Mouse (Mus musculus) embryonic facial prominence, embryonic 15.5 days (tissue): ENCODE measurements around the gene Zdhhc7. TPM values are rescaled to one million over a fixed set of nuclear protein-coding genes. Genes with fewer than 3 reads are reported as not detected.

Source experiments
- ATAC-seq: fragments of 200-750 bp; cut with Nextera tagmentation; 2 replicates; pipeline ENCODE4 v1.8.0; 2017; ENCODE audit warnings: low read depth, moderate TSS enrichment; ENCODE audit not compliant: insufficient number of reproducible peaks, low FRiP score, low TSS enrichment
- H3K27ac ChIP-seq: fragments of 300-500 bp; sonication (generic); replicated peaks from 2 replicates; pipeline ENCODE4 v1.5.1; 2015; ENCODE audit warnings: mild to moderate bottlenecking, inconsistent platforms
- H3K27me3 ChIP-seq: fragments of 300-500 bp; sonication (generic); 2 replicates; pipeline ENCODE4 v1.6.1; 2015; ENCODE audit warnings: inconsistent platforms
- H3K36me3 ChIP-seq: fragments of 300-500 bp; sonication (generic); 2 replicates; pipeline ENCODE4 v1.6.1; 2015; ENCODE audit warnings: mild to moderate bottlenecking, inconsistent platforms
- H3K4me1 ChIP-seq: fragments of 300-500 bp; sonication (generic); 2 replicates; pipeline ENCODE4 v1.6.1; 2015; ENCODE audit warnings: inconsistent platforms
- H3K4me2 ChIP-seq: fragments of 300-500 bp; sonication (generic); replicated peaks from 2 replicates; pipeline ENCODE4 v1.6.1; 2015; ENCODE audit warnings: mild to moderate bottlenecking, inconsistent platforms
- H3K4me3 ChIP-seq: fragments of 300-500 bp; sonication (generic); replicated peaks from 2 replicates; pipeline ENCODE4 v1.5.1; 2015; ENCODE audit warnings: mild to moderate bottlenecking, inconsistent platforms
- H3K9ac ChIP-seq: fragments of 300-500 bp; sonication (generic); 2 replicates; pipeline ENCODE4 v1.6.1; 2015; ENCODE audit warnings: inconsistent platforms
- H3K9me3 ChIP-seq: fragments of 300-500 bp; sonication (generic); replicated peaks from 2 replicates; pipeline ENCODE4 v1.6.1; 2016; ENCODE audit warnings: inconsistent platforms
- WGBS: fragments of 180-500 bp; shearing (Covaris S2); methylation state at CpG from one replicate; pipeline ENCODE4 v1.1.7; 2015; 5-methylcytosine and 5-hydroxymethylcytosine counted together
- polyA plus RNA-seq: library from polyadenylated mRNA; unstranded; fragments of >200 nt; fragmentation: Nextera tagmentation; extraction: Ambion mirVana; gene quantifications from 2 replicates; pipeline ENCODE4 v1.2.1, GENCODE M21; 2015

The Zdhhc7 gene
- polyA plus RNA-seq, 1 experiment from 2014 or later: 31.3 TPM

GRCm38 (mm10) chr8:120046258-120047020 is 54.8 kb downstream of the Zdhhc7 start:
- WGBS: 40% methylated on average over 14 of the region's 14 CpGs

GRCm38 (mm10) chr8:120045471-120045870 is 55.8 kb downstream of the Zdhhc7 start:
- H3K9ac ChIP-seq: no peak overlapping the region
- H3K4me1 ChIP-seq: peaks cover 21% of the 10 kb centered on the region
- H3K4me2 ChIP-seq: no peak overlapping the region
- no peaks in the 10 kb centered on the region for H3K36me3 ChIP-seq
- H3K27ac ChIP-seq: no peak overlapping the region
- no peak for ATAC-seq
- H3K9me3 ChIP-seq: no peaks in the 10 kb centered on the region
- H3K4me3 ChIP-seq: no peak overlapping the region
- H3K27me3 ChIP-seq: no peaks in the 10 kb centered on the region
- 16% methylated on average over 5 of the region's 5 CpGs for WGBS

More at GRCm38 (mm10) chr8:120046258-120047020, 54.8 kb downstream of the Zdhhc7 start:
- H3K4me3 ChIP-seq: no peak overlapping the region
- no peak overlapping the region for H3K9ac ChIP-seq
- no peaks in the 10 kb centered on the region for H3K36me3 ChIP-seq
- H3K9me3 ChIP-seq: no peaks in the 10 kb centered on the region
- peak; percentile 67 for ATAC-seq
- no peak overlapping the region for H3K4me2 ChIP-seq
- peaks cover 31% of the 10 kb centered on the region for H3K4me1 ChIP-seq
- H3K27me3 ChIP-seq: no peaks in the 10 kb centered on the region
- H3K27ac ChIP-seq: peak overlapping the region; percentile 79

- no peak for ATAC-seq
- Histone ChIP-seq H3K27ac (no peak overlapping the region), H3K27me3 (no peaks in the 10 kb centered on the region), H3K36me3 (no peaks in the 10 kb centered on the region), H3K4me1 (peaks cover 16% of the 10 kb centered on the region), H3K9me3 (no peaks in the 10 kb centered on the region), H3K4me2 (no peak overlapping the region), H3K4me3 (no peak overlapping the region), H3K9ac (no peak overlapping the region)
- 93% methylated on average over 8 of the region's 8 CpGs for WGBS
Observed at GRCm38 (mm10) chr8:120044907-120045306, 56.4 kb downstream of the Zdhhc7 start.

GRCm38 (mm10) chr8:120042542-120043312 is 58.6 kb downstream of the Zdhhc7 start:
- Histone ChIP-seq H3K27ac (no peak overlapping the region), H3K36me3 (no peaks in the 10 kb centered on the region), H3K4me3 (no peak overlapping the region), H3K4me2 (no peak overlapping the region), H3K9me3 (no peaks in the 10 kb centered on the region), H3K9ac (no peak overlapping the region), H3K4me1 (peaks cover 19% of the 10 kb centered on the region), H3K27me3 (no peaks in the 10 kb centered on the region)
- 67% methylated on average over 10 of the region's 10 CpGs for WGBS
- no peak for ATAC-seq

GRCm38 (mm10) chr8:120040861-120041260 is 60.4 kb downstream of the Zdhhc7 start:
- H3K27ac ChIP-seq: no peak overlapping the region
- H3K4me2 ChIP-seq: no peak overlapping the region
- no peaks in the 10 kb centered on the region for H3K9me3 ChIP-seq
- WGBS: 48% methylated on average over 1 of the region's 1 CpGs
- no peak for ATAC-seq
- H3K4me3 ChIP-seq: no peak overlapping the region
- H3K27me3 ChIP-seq: no peaks in the 10 kb centered on the region
- peaks cover 14% of the 10 kb centered on the region for H3K4me1 ChIP-seq
- H3K36me3 ChIP-seq: no peaks in the 10 kb centered on the region
- H3K9ac ChIP-seq: no peak overlapping the region

GRCm38 (mm10) chr8:120039313-120039919 is 61.9 kb downstream of the Zdhhc7 start:
- no peak for ATAC-seq
- Histone ChIP-seq H3K36me3 (no peaks in the 10 kb centered on the region), H3K9ac (no peak overlapping the region)

GRCm38 (mm10) chr8:120038741-120039140 is 62.5 kb downstream of the Zdhhc7 start:
- Histone ChIP-seq H3K36me3 (no peaks in the 10 kb centered on the region), H3K4me3 (no peak overlapping the region), H3K27me3 (no peaks in the 10 kb centered on the region), H3K4me2 (no peak overlapping the region), H3K4me1 (peaks cover 12% of the 10 kb centered on the region; the same call in 1 of the 2 replicates), H3K27ac (no peak overlapping the region), H3K9me3 (no peaks in the 10 kb centered on the region), H3K9ac (no peak overlapping the region)
- no peak for ATAC-seq
- WGBS: 89% methylated on average over 12 of the region's 12 CpGs

More at GRCm38 (mm10) chr8:120039313-120039919, 61.9 kb downstream of the Zdhhc7 start:
- Histone ChIP-seq H3K9me3 (no peaks in the 10 kb centered on the region), H3K4me1 (peaks cover 12% of the 10 kb centered on the region; the same call in 1 of the 2 replicates), H3K4me2 (no peak overlapping the region), H3K4me3 (no peak overlapping the region), H3K27me3 (no peaks in the 10 kb centered on the region), H3K27ac (no peak overlapping the region)
- WGBS: 67% methylated on average over 11 of the region's 11 CpGs

GRCm38 (mm10) chr8:120037611-120038010 is 63.7 kb downstream of the Zdhhc7 start:
- Histone ChIP-seq H3K9ac (no peak overlapping the region), H3K4me3 (no peak overlapping the region), H3K4me1 (peaks cover 12% of the 10 kb centered on the region; the same call in 1 of the 2 replicates), H3K36me3 (no peaks in the 10 kb centered on the region), H3K9me3 (no peaks in the 10 kb centered on the region), H3K27me3 (no peaks in the 10 kb centered on the region), H3K27ac (no peak overlapping the region), H3K4me2 (no peak overlapping the region)
- no peak for ATAC-seq
- WGBS: 77% methylated on average over 8 of the region's 8 CpGs

- H3K27ac ChIP-seq: no peak overlapping the region
- H3K4me3 ChIP-seq: no peak overlapping the region
- no peaks in the 10 kb centered on the region for H3K36me3 ChIP-seq
- peaks cover 12% of the 10 kb centered on the region; the same call in 1 of the 2 replicates for H3K4me1 ChIP-seq
- H3K4me2 ChIP-seq: no peak overlapping the region
- 67% methylated on average over 15 of the region's 15 CpGs for WGBS
- no peaks in the 10 kb centered on the region for H3K9me3 ChIP-seq
- ATAC-seq: no peak
- H3K9ac ChIP-seq: no peak overlapping the region
- H3K27me3 ChIP-seq: no peaks in the 10 kb centered on the region
Observed at GRCm38 (mm10) chr8:120037199-120037598, 64.1 kb downstream of the Zdhhc7 start.

GRCm38 (mm10) chr8:120036578-120036977 is 64.7 kb downstream of the Zdhhc7 start:
- Histone ChIP-seq H3K4me1 (peaks cover 12% of the 10 kb centered on the region; the same call in 1 of the 2 replicates), H3K36me3 (no peaks in the 10 kb centered on the region), H3K27me3 (no peaks in the 10 kb centered on the region), H3K9me3 (no peaks in the 10 kb centered on the region), H3K4me2 (no peak overlapping the region), H3K9ac (no peak overlapping the region), H3K4me3 (no peak overlapping the region), H3K27ac (no peak overlapping the region)
- 0 out of 2 replicates have a peak, but pooled peaks have one; percentile 27 for ATAC-seq
- 75% methylated on average over 4 of the region's 4 CpGs for WGBS

- no peak overlapping the region for H3K4me2 ChIP-seq
- H3K9me3 ChIP-seq: no peaks in the 10 kb centered on the region
- no peak overlapping the region for H3K4me3 ChIP-seq
- no peaks in the 10 kb centered on the region for H3K36me3 ChIP-seq
- no peaks in the 10 kb centered on the region for H3K27me3 ChIP-seq
- 9% methylated on average over 9 of the region's 9 CpGs for WGBS
- no peak overlapping the region for H3K9ac ChIP-seq
- no peak for ATAC-seq
- H3K4me1 ChIP-seq: peaks cover 12% of the 10 kb centered on the region; the same call in 1 of the 2 replicates
- no peak overlapping the region for H3K27ac ChIP-seq
Observed at GRCm38 (mm10) chr8:120036111-120036510, 65.2 kb downstream of the Zdhhc7 start.
